Mouse (Mus musculus) kidney, embryonic 14.5 days (tissue): ENCODE data around the gene Hist2h2aa2. TPM values are rescaled to one million over a fixed set of nuclear protein-coding genes. Genes with fewer than 3 reads are reported as not detected.
"Not testable (repeated sequence)": the region's sequence is repeated elsewhere in the genome, so short reads cannot be mapped to it uniquely, and the experiment has no call there.

Source experiments
- ATAC-seq: fragments of 200-750 bp; cut with Nextera tagmentation; 2 replicates; pipeline ENCODE4 v1.8.0; 2017; ENCODE audit warnings: moderate number of reproducible peaks, mild to moderate bottlenecking, moderate TSS enrichment, moderate library complexity; ENCODE audit not compliant: low FRiP score, low TSS enrichment
- H3K27ac ChIP-seq: fragments of 300-500 bp; sonication (generic); 2 replicates; pipeline ENCODE4 v1.5.1; 2014; ENCODE audit warnings: low read depth, mild to moderate bottlenecking, low read length, moderate library complexity, mixed read lengths
- H3K27me3 ChIP-seq: fragments of 300-500 bp; sonication (generic); 2 replicates; pipeline ENCODE4 v1.6.1; 2014; ENCODE audit warnings: mild to moderate bottlenecking, low read length; ENCODE audit not compliant: control insufficient read depth, insufficient read depth
- H3K36me3 ChIP-seq: fragments of 300-500 bp; sonication (generic); 2 replicates; pipeline ENCODE4 v1.6.1; 2014; ENCODE audit warnings: low read length, mixed read lengths; ENCODE audit not compliant: control insufficient read depth, insufficient read depth
- H3K4me1 ChIP-seq: fragments of 300-500 bp; sonication (generic); 2 replicates; pipeline ENCODE4 v1.6.1; 2014; ENCODE audit warnings: low read length, mixed read lengths; ENCODE audit not compliant: control insufficient read depth, insufficient read depth
- H3K4me2 ChIP-seq: fragments of 300-500 bp; sonication (generic); replicated peaks from 2 replicates; pipeline ENCODE4 v1.6.1; 2014; ENCODE audit warnings: low read depth, mild to moderate bottlenecking, low read length
- H3K4me3 ChIP-seq: fragments of 300-500 bp; sonication (generic); 2 replicates; pipeline ENCODE4 v1.5.1; 2014; ENCODE audit warnings: mild to moderate bottlenecking, low read length
- H3K9ac ChIP-seq: fragments of 300-500 bp; sonication (generic); 2 replicates; pipeline ENCODE4 v1.6.1; 2014; ENCODE audit warnings: low read depth, mild to moderate bottlenecking, low read length, moderate library complexity
- H3K9me3 ChIP-seq: fragments of 300-500 bp; sonication (generic); 2 replicates; pipeline ENCODE4 v1.6.1; 2016; ENCODE audit warnings: low read length; ENCODE audit not compliant: control insufficient read depth
- WGBS: fragments of 180-500 bp; shearing (Covaris S2); extraction: QIAGEN DNeasy Blood & Tissue Kit; methylation state at CpG from one replicate; pipeline ENCODE4 v1.1.7; 2014; 5-methylcytosine and 5-hydroxymethylcytosine counted together
- polyA plus RNA-seq: library from polyadenylated mRNA; unstranded; fragments of >200 nt; fragmentation: Nextera tagmentation; extraction: Ambion mirVana; gene quantifications from 2 replicates; pipeline ENCODE4 v1.2.1, GENCODE M21; 2014

Hist2h2aa2 gene
- polyA plus RNA-seq, 1 experiment from 2014 or later: 33.3 TPM

- ATAC-seq: no peak
- no peak overlapping the region; the same call in 1 of the 2 replicates for H3K9ac ChIP-seq
- H3K36me3 ChIP-seq: no peaks in the 10 kb centered on the region
- 60% methylated on average over 3 of the region's 3 CpGs for WGBS
- H3K27ac ChIP-seq: no peak overlapping the region
- H3K27me3 ChIP-seq: no peaks in the 10 kb centered on the region
- H3K4me2 ChIP-seq: no peak overlapping the region
- no peaks in the 10 kb centered on the region for H3K9me3 ChIP-seq
- H3K4me1 ChIP-seq: peaks cover 14% of the 10 kb centered on the region; the same call in 1 of the 2 replicates
- no peak overlapping the region for H3K4me3 ChIP-seq
These were observed 10.8 kb upstream of the Hist2h2aa2 start for GRCm38 (mm10) chr3:96250890-96251289.

- Histone ChIP-seq H3K4me2 (peak overlapping the region; percentile 50), H3K4me3 (no peak overlapping the region), H3K9ac (0 out of 2 replicates have a peak overlapping the region, but pooled peaks have one; percentile 75), H3K27ac (peak overlapping the region; percentile 55; the same call in 1 of the 2 replicates), H3K36me3 (no peaks in the 10 kb centered on the region), H3K9me3 (no peaks in the 10 kb centered on the region), H3K4me1 (peaks cover 20% of the 10 kb centered on the region), H3K27me3 (no peaks in the 10 kb centered on the region)
- 70% methylated on average over 4 of the region's 4 CpGs for WGBS
- no peak for ATAC-seq
These were observed 8.9 kb upstream of the Hist2h2aa2 start for GRCm38 (mm10) chr3:96249034-96249345.

GRCm38 (mm10) chr3:96248141-96249033 lies 8.3 kb upstream of the Hist2h2aa2 start:
- peaks cover 22% of the 10 kb centered on the region for H3K4me1 ChIP-seq

GRCm38 (mm10) chr3:96247356-96248140 lies 7.5 kb upstream of the Hist2h2aa2 start:
- no peaks in the 10 kb centered on the region for H3K36me3 ChIP-seq
- H3K4me1 ChIP-seq: peaks cover 22% of the 10 kb centered on the region
- H3K9ac ChIP-seq: peak overlapping the region; percentile 75
- peak overlapping the region; percentile 53 for H3K4me3 ChIP-seq
- 4% methylated on average over 11 of the region's 11 CpGs for WGBS
- no peak for ATAC-seq
- no peaks in the 10 kb centered on the region for H3K9me3 ChIP-seq
- no peaks in the 10 kb centered on the region for H3K27me3 ChIP-seq
- H3K4me2 ChIP-seq: peak overlapping the region; percentile 50
- H3K27ac ChIP-seq: peak overlapping the region; percentile 68

More at GRCm38 (mm10) chr3:96248141-96249033, 8.3 kb upstream of the Hist2h2aa2 start:
- no peaks in the 10 kb centered on the region for H3K36me3 ChIP-seq
- H3K4me2 ChIP-seq: peak overlapping the region; percentile 50
- peak overlapping the region; percentile 55; the same call in 1 of the 2 replicates for H3K27ac ChIP-seq
- 41% methylated on average over 6 of the region's 6 CpGs for WGBS
- no peak for ATAC-seq
- peak overlapping the region; percentile 53 for H3K4me3 ChIP-seq
- H3K27me3 ChIP-seq: no peaks in the 10 kb centered on the region
- H3K9me3 ChIP-seq: no peaks in the 10 kb centered on the region
- peak overlapping the region; percentile 75 for H3K9ac ChIP-seq

GRCm38 (mm10) chr3:96246427-96246856 lies 6.4 kb upstream of the Hist2h2aa2 start, which contains the start of gene Hist2h3c1:
TSS of gene Hist2h3c1 (plus strand) at chr3:96246685.
- 0% methylated on average over 12 of the region's 47 CpGs for WGBS
- not testable (repeated sequence) for H3K36me3 ChIP-seq, H3K9me3 ChIP-seq, H3K27me3 ChIP-seq
- H3K4me2 ChIP-seq: peak within 1 kb of the TSS; percentile 50
- peak within 1 kb of the TSS; percentile 68 for H3K27ac ChIP-seq
- H3K4me1 ChIP-seq: peaks cover 22% of the 10 kb centered on the region
- ATAC-seq: peak; percentile 93
- H3K9ac ChIP-seq: peak within 1 kb of the TSS; percentile 75
- peak within 1 kb of the TSS; percentile 53 for H3K4me3 ChIP-seq

- ATAC-seq, H3K9me3 ChIP-seq, H3K36me3 ChIP-seq, H3K27me3 ChIP-seq, H3K4me2 ChIP-seq: not testable (repeated sequence)
- Histone ChIP-seq H3K4me3 (peak overlapping the region; percentile 27; the same call in 1 of the 2 replicates), H3K27ac (peak overlapping the region; percentile 67; the same call in 1 of the 2 replicates), H3K9ac (peak overlapping the region; percentile 48; the same call in 1 of the 2 replicates), H3K4me1 (peaks cover 22% of the 10 kb centered on the region)
- 0% methylated on average over 10 of the region's 21 CpGs for WGBS
These were observed 5.9 kb upstream of the Hist2h2aa2 start for GRCm38 (mm10) chr3:96246018-96246417.

GRCm38 (mm10) chr3:96245003-96245886 lies 5.2 kb upstream of the Hist2h2aa2 start, which contains the start of gene Hist2h2aa1:
TSS of gene Hist2h2aa1 (plus strand) at chr3:96245497.
- ATAC-seq: peak; percentile 91
- Histone ChIP-seq H3K4me1 (peaks cover 26% of the 10 kb centered on the region), H3K4me3 (peak within 1 kb of the TSS; percentile 43), H3K9ac (peak within 1 kb of the TSS; percentile 79), H3K4me2 (peak within 1 kb of the TSS; percentile 42), H3K27ac (peak within 1 kb of the TSS; percentile 99)
- 0% methylated on average over 18 of the region's 88 CpGs for WGBS
- not testable (repeated sequence) for H3K36me3 ChIP-seq, H3K27me3 ChIP-seq, H3K9me3 ChIP-seq

GRCm38 (mm10) chr3:96243921-96244572 lies 4.0 kb upstream of the Hist2h2aa2 start:
- no peaks in the 10 kb centered on the region for H3K9me3 ChIP-seq
- peak overlapping the region; percentile 79; the same call in 1 of the 2 replicates for H3K9ac ChIP-seq
- H3K27ac ChIP-seq: peak overlapping the region; percentile 99
- ATAC-seq: no peak
- no peaks in the 10 kb centered on the region for H3K36me3 ChIP-seq
- 81% methylated on average over 7 of the region's 7 CpGs for WGBS
- no peaks in the 10 kb centered on the region for H3K27me3 ChIP-seq
- H3K4me3 ChIP-seq: peak overlapping the region; percentile 43; the same call in 1 of the 2 replicates
- H3K4me2 ChIP-seq: peak overlapping the region; percentile 42
- peaks cover 24% of the 10 kb centered on the region for H3K4me1 ChIP-seq
